Mouse (Mus musculus) colon, adult 2 months (tissue): Measurements from ENCODE around the gene Gm17677. TPM values are rescaled to one million over a fixed set of nuclear protein-coding genes. Genes with fewer than 3 reads are reported as not detected.

ENCODE experiments used
- polyA plus RNA-seq: library from polyadenylated mRNA; depleted of rRNA; stranded (reverse); fragments of >200 nt; gene quantifications from 2 replicates; pipeline ENCODE4 v1.2.3, GENCODE M21; 2012; rRNA removed

Gene Gm17677
- polyA plus RNA-seq = not detected in 2 replicates

DNA sequence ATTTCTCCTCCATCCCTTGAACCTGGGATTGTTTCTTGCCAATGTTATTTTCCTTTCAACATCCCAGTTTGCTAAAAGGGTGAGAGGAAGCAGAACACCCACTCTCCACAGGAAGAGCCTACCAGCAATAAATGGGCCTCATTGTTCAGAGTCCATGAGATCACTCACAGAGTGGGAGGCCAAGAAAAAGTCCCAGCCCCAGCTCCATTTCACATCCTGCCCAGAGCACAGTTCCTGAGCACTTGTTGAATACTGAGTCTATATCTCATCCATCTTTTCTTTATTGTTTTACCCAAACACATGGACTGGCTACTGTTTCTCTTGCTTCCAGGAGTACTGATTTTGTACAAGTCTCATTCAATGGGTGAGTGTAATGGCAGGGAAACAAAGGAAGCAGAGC is at the start of gene Gm17677:
Gene Gm17677, plus strand, starts transcription at position 301 of the 400 bp plus-strand sequence.

DNA sequence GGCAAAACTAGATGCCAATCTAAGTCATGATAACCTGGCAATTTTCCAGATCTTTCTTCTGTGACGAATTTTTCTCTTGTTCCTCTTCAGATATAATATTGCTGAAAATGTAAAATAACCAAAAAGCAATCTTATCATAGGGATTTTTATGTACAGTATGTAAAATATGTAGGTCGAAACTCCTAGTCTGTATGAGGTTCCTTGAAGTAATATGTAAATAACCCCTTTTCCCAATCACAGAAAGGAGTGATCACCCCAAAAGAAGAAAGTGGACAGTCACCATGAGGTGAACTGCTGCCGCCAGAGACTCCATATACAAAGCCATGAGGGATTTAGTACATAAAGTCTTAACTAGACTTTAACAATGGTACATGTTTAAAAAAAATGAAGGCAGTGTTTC is 37.2 kb downstream of the Gm17677 start, which contains the start of gene Gm17727:
Gene Gm17727, minus strand, starts transcription at position 101 of the 400 bp plus-strand sequence.

DNA sequence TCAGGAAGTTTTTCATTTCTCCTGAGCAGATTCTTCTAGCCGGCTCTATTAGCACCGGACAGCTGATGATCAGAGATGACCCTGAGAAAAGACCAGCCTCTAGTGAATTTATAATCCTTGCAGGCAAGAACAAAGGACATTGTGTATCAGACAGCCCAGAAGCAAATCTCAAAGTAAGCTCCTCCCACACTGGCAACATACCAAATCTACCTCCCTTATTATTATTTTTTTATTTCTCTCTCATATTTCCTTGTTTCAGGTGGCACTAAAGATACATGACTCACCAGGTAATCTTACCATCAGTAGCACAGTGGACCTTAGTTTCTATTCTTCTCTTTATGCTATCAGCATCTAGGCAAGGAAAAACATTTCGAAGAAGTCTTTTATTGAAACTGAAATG is 49.2 kb downstream of the Gm17677 start, which contains the start of the genes Gm27235 and D730048I06Rik:
Gene Gm27235, minus strand, starts transcription at position 101 of the 400 bp plus-strand sequence.
Gene D730048I06Rik, minus strand, starts transcription at position 112 of the 400 bp plus-strand sequence.

Other genes with a start within 250 kb of the Gm17677 start
- gene Gm1113, start 222.8 kb upstream of the Gm17677 start, polyA plus RNA-seq = not detected in 2 replicates
- 0.03 TPM in 1 of 2 replicates, not detected in the other for gene Ddx25, start 182.5 kb upstream of the Gm17677 start, polyA plus RNA-seq
- gene Pus3, start 182.5 kb upstream of the Gm17677 start, polyA plus RNA-seq = 0.51 and 0.98 TPM in 2 replicates
- 0.08 TPM in 1 of 2 replicates, not detected in the other for gene Pate2, start 170.8 kb upstream of the Gm17677 start, polyA plus RNA-seq
- gene Hyls1, start 170.7 kb upstream of the Gm17677 start, polyA plus RNA-seq = 0.84 and 1.2 TPM in 2 replicates
- not detected in 2 replicates for gene Pate4, start 129.1 kb upstream of the Gm17677 start, polyA plus RNA-seq
- gene Pate3, start 92.8 kb upstream of the Gm17677 start, polyA plus RNA-seq = not detected in 2 replicates
- gene Pate1, start 53.7 kb upstream of the Gm17677 start, polyA plus RNA-seq = not detected in 2 replicates
- gene Gm17727, start 37.1 kb downstream of the Gm17677 start, polyA plus RNA-seq = not detected in 2 replicates
- not detected in 2 replicates for gene Gm27235, start 49.1 kb downstream of the Gm17677 start, polyA plus RNA-seq
- not detected in 2 replicates for gene D730048I06Rik, start 49.1 kb downstream of the Gm17677 start, polyA plus RNA-seq
- gene 9230110F15Rik, start 103.1 kb downstream of the Gm17677 start, polyA plus RNA-seq = not detected in 2 replicates
- gene 9230113P08Rik, start 167.4 kb downstream of the Gm17677 start, polyA plus RNA-seq = not detected in 2 replicates